Mouse (Mus musculus) urinary bladder, adult 18-20 months (tissue): ENCODE measurements at regions not wholly inside any gene's neighbourhood (a gene's known extent, or its start where the extent isn't known, plus 50 kb on each side); places are given as distances from the start of the nearest gene placed in this dataset.

Source experiments
- DNase-seq, 2 experiments: peaks; one replicate each; pipeline ENCODE4 v3.0.0; 2022; ENCODE audit warnings: low spot score in 2 of 2, mixed read lengths in 2 of 2

- DNase-seq, result no peak
Measured at GRCm38 (mm10) chr10:8998356-8998755, 112.5 kb upstream of the Sash1 start.

GRCm38 (mm10) chr10:8995097-8995496 lies 109.2 kb upstream of the Sash1 start:
- DNase-seq, result no peak

DNA sequence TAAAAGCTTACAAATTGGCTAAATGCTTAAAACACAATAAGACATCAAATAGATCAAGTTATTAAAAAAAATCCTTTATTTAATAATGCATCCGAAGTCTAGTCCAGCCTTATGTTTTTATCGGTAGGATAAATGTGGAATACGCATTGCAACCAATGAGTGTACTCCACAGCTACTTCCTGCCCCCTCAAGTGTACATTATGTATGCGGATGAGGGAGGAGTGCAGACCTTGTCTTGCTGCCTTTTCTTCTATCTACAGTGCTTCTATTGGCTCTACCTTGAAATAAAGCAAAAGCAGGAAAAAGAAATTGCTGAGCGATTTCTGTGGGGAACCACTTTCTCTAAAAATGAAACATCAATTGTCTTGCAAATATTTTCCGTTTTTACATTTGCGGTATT lies 100.5 kb upstream of the Sash1 start:
- no peak for DNase-seq

- DNase-seq, result no peak
Measured at GRCm38 (mm10) chr10:8983347-8983746, 97.5 kb upstream of the Sash1 start.

DNA sequence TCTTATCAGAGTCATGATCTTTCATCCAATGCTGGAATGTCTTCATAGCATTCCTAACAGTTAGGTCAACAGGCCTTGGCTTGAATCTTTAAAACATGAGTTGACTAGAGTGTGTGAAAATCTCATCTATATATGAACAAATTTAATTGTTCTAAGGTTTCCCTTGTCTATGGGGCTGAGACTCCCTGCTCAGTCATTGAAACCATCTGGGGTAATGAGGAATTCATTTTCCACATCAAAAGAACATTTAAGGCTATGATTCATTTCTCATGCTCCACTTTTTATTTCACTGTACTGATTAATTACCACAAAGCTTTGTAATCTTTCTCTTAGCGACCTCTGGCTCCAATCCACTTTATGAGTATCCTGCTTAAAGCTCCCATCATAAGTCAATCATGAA lies 94.7 kb upstream of the Sash1 start:
- no peak for DNase-seq

DNA sequence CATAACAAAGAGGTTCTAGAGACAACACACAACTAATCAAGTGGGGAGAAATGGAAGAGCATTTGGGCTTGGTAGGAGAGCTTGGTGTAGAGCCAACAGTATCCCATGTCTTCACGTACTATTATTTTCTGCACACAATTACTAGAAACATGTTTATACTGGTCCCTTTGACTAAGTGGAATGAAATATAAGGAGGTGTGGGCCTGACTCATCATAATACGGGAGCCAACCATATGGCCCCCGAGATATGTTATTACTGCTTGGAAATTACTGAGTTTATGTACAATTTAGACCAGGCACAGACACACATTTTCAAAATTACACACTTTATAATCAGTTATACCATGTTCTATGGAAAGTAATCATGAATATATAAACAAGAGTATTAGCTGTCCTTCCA lies 92.7 kb upstream of the Sash1 start:
- no peak for DNase-seq

GRCm38 (mm10) chr10:8973934-8974333 lies 88.1 kb upstream of the Sash1 start:
- DNase-seq, result no peak

DNA sequence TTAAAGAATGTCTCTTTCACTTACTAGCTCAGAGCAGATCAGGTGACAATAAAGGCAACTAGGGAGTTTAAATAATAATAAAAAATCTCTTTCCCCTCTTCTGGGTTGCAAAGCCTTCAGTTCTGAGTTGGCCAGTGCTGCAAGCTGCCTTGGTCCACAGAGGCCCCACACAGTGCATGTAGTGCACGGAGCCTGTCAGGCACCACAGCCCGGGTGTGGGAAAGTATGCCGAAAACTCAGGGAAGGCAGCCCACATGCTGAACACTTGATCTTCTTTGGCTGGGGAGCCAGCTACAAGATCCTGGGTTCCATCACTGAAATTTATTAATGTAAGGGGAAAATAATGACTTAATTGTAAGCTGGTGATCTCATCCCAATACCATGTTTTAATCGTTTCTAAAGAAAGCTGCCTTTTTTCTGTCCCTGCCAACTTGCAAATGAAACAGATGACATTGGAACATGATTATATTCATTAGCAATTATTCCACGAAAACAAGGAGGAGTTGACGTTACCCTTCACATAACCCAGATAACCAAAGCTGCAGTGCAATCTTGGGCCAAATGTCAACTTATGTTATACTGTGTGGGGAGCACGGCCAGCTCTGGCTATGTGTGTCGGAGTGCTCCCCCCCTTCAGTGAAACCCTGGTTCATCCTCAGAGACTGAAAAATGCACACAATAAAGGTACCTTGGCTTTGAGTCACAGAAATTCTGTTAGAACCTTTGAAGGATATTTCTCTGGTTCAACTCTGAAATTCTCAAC lies 87.1 kb upstream of the Sash1 start:
- DNase-seq, result no peak

DNA sequence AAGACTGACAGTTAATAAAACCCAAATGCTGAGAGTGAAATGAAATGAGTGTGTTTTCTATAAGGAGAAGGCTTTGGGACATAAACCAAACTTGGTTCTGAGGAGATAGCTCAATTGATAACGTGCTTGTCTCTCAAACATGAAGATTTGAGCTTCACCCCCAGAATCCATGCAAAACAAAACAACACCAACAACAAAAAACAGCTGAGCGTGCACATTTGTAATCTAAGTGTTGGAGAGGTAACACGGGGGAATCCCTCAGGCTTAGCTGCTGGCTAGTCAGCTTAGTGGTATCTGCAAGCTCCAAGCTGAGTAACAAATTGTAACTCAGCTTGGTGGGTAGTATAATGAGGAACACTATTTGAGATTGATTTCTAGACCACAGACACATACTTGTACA lies 84.9 kb upstream of the Sash1 start:
- no peak for DNase-seq

DNA sequence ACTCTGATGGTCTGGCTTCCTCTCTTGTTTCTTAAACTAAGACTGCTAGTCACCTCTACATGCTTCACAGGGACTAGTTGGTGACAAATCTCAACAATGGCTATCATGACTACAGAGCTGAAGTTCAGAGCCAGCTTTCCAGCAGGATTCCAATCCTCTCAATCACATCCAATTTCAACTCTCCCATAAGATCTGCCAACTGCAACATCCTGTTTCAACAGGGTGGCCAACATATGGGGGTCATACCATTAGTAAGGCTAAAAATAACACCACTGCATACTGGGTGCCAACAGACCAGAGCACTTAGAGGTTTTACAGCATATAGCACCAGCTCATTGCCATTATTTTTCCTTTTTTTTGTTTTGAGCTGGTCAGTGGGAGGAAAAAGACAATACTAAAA lies 83.7 kb upstream of the Sash1 start:
- DNase-seq, result no peak

DNA sequence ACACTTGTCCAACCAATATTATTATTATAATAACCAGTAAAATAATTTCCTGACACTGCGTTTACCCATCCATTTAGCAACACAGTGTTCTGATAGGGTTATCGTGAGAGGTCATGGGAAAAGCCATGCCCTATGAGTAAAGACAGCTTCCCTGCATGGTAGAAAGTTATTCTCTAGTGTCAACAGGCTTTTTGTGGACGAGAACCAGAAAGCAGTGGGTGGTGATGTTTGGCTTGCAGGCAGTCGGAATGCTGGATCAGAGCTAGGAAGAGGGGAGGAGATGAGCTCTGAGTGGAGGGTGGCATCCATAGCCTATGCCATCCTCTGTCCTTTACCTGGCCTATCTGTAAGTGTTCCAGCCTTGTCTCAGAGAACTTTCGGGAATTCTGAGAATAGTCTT lies 83.1 kb upstream of the Sash1 start:
- no peak for DNase-seq

DNA sequence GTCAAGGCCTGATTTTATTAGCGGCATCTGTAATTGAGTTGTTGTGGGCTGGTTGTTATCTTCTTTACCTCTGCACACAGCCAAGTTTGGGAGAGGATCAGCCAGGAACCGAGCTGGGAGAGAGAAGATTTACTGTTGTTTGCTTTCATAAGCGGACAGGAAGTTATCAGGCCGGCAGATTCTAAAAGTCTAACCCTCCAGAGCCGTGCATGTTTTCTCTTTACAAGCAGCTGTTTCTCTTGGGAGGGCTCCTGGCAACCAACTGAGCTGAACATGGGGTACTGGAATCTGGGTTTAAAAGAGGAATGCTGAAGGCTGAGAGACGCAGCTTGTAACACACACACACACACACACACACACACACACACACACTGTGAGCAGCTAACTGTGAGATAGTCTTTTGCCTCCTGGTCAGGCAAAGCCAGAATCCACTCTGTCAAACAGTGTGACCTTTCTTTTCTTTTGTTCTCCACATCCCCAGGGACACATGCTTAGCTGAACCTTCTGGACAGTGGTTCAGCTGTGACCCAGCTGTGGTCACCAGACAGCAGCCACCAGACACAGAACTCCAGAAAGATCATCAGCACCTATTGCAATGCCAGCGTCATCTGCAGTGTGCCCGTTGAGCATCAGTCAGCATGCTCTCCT lies 82.5 kb upstream of the Sash1 start:
- peak in 1 of 2 experiments; percentile 60 for DNase-seq

- DNase-seq, result no peak
Measured at GRCm38 (mm10) chr10:8962921-8963320, 77.1 kb upstream of the Sash1 start.

GRCm38 (mm10) chr10:8960964-8961675 lies 75.2 kb upstream of the Sash1 start:
- no peak for DNase-seq

DNA sequence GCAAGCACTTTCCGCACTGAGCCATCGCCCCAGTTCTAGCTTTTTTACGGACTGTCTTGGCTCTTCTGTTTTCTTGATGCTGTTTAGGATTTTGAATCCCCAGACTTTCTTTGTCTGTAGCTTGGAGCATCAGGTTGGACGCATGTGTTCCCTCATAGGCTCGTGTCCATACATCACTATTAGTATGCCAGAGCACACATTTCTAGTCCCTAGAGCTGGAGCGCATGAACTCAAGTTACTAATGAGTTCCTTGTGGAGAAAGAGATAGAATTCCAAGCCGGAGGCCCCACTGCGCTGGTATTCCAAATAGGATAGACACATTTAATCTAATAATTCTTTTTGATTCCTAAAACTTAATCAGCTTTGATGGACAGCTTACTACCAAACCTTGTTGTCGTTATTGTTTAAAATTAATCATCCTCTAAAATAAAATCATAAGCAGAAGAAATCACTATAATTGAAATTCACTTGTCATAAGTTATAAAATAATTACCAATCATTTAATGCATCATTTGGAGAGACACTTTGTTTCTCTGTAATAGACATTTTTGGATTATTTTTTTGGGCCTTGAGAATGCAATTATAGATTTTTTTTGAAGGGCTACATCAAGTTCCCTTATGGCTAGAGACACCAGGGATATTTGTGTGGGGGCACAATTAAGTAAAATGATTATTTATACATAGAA lies 74.5 kb upstream of the Sash1 start:
- no peak for DNase-seq

- DNase-seq, result no peak
Measured at GRCm38 (mm10) chr10:8955499-8956211, 69.8 kb upstream of the Sash1 start.

- no peak for DNase-seq
Measured at GRCm38 (mm10) chr10:8954003-8954402, 68.1 kb upstream of the Sash1 start.

DNA sequence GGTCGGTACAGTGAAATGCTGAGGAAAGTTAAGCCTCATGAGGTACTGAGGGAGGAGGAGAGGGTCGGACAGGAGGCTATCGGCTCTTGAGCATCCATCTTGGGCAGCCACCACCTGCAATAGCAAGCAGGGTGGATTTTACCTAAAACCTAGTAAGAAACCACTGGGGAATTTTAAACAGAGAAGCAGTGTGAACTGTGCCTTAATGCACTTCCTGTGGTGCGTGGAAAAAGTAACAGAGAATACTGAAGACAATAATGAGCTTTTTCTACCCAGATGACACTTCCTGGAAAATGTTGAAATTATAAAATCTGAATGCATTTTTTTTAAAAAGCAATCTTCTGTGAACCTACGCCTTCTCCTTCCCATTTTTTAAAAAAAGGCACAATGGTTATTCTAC lies 67.1 kb upstream of the Sash1 start:
- no peak for DNase-seq

GRCm38 (mm10) chr10:8951937-8952336 lies 66.1 kb upstream of the Sash1 start:
- no peak for DNase-seq

- no peak for DNase-seq
Measured at GRCm38 (mm10) chr10:8951236-8951825, 65.5 kb upstream of the Sash1 start.

- no peak for DNase-seq
Measured at GRCm38 (mm10) chr10:8948227-8948626, 62.4 kb upstream of the Sash1 start.
